Mouse (Mus musculus) spleen, adult 2 months (tissue): ENCODE measurements around the gene Slfn8. TPM values are rescaled to one million over a fixed set of nuclear protein-coding genes. Genes with fewer than 3 reads are reported as not detected.

Source experiments
- DNase-seq, 2 experiments: peaks; one replicate each; pipeline versions ENCODE4 v3.0.0 to v3.0.0-alpha.2; 2012 to 2021; ENCODE audit warnings: low spot score in 2 of 2, low read depth in 1 of 2
- H3K27ac ChIP-seq: fragments of 200-500 bp; 2 replicates; pipeline ENCODE4 v1.5.1; 2012; ENCODE audit warnings: low read length, inconsistent platforms; ENCODE audit not compliant: insufficient read depth
- H3K27me3 ChIP-seq: fragments of 200-500 bp; 2 replicates; pipeline ENCODE4 v1.6.1; 2012; ENCODE audit warnings: mild to moderate bottlenecking, moderate library complexity, low read length, inconsistent platforms; ENCODE audit not compliant: control insufficient read depth, insufficient read depth
- H3K36me3 ChIP-seq: fragments of 200-500 bp; 2 replicates; pipeline ENCODE4 v1.6.1; 2012; ENCODE audit warnings: mild to moderate bottlenecking, low read length, inconsistent platforms; ENCODE audit not compliant: control insufficient read depth, insufficient read depth
- H3K4me1 ChIP-seq: fragments of 200-500 bp; 2 replicates; pipeline ENCODE4 v1.6.1; 2011; ENCODE audit warnings: inconsistent platforms; ENCODE audit not compliant: control insufficient read depth, insufficient read depth, insufficient read length
- H3K4me3 ChIP-seq: fragments of 200-500 bp; 2 replicates; pipeline ENCODE4 v1.5.1; 2011; ENCODE audit warnings: mild to moderate bottlenecking, inconsistent platforms; ENCODE audit not compliant: insufficient read depth, insufficient read length; ENCODE audit errors: extremely low read depth
- CTCF ChIP-seq: fragments of 200-500 bp; IDR thresholded peaks from 2 replicates; pipeline ENCODE4 v1.5.1; 2011; ENCODE audit warnings: mild to moderate bottlenecking, inconsistent platforms; ENCODE audit not compliant: insufficient read depth, insufficient read length, insufficient replicate concordance; ENCODE audit errors: extremely low read depth
- WGBS: fragments of 180-500 bp; shearing (Covaris S2); methylation state at CpG from one replicate; pipeline ENCODE4 v1.1.7; 2018; 5-methylcytosine and 5-hydroxymethylcytosine counted together
- polyA plus RNA-seq: library from polyadenylated mRNA; depleted of rRNA; stranded (reverse); fragments of >200 nt; gene quantifications from 2 replicates; pipeline ENCODE4 v1.2.3, GENCODE M21; 2012; rRNA removed

The Slfn8 gene
- polyA plus RNA-seq, 1 experiment, result 3.4 TPM

- no peak for TF ChIP-seq CTCF
- Histone ChIP-seq H3K27me3 (no peaks in the 10 kb centered on the region), H3K4me1 (peaks cover 5% of the 10 kb centered on the region; the same call in 1 of the 2 replicates), H3K27ac (peak overlapping the region; percentile 87), H3K4me3 (peak overlapping the region; percentile 68), H3K36me3 (peaks cover 5% of the 10 kb centered on the region)
- DNase-seq, result peak; percentile 63 to 73
- WGBS, result 14% methylated on average over 9 of the region's 9 CpGs
These were observed 67.7 kb downstream of the Slfn8 start for GRCm38 (mm10) chr11:82952612-82953542.

Other genes starting within 250 kb of the Slfn8 start
- 5.9 and 6.4 TPM in 2 replicates for gene Lig3, start 239.7 kb downstream of the Slfn8 start, polyA plus RNA-seq
- 12.0 and 13.3 TPM in 2 replicates for gene Rffl, start 149.6 kb downstream of the Slfn8 start, polyA plus RNA-seq
- 10.9 and 11.8 TPM in 2 replicates for gene Rad51d, start 130.2 kb downstream of the Slfn8 start, polyA plus RNA-seq
- 0.06 and 0.07 TPM in 2 replicates for gene Fndc8, start 128.7 kb downstream of the Slfn8 start, polyA plus RNA-seq
- gene Nle1, start 112.4 kb downstream of the Slfn8 start, polyA plus RNA-seq, result 53.5 and 61.3 TPM in 2 replicates
- gene Unc45b, start 110.3 kb downstream of the Slfn8 start, polyA plus RNA-seq, result 0.31 and 0.82 TPM in 2 replicates
- 3.1 and 3.4 TPM in 2 replicates for gene Slfn5, start 69.5 kb downstream of the Slfn8 start, polyA plus RNA-seq
- 1.5 and 1.6 TPM in 2 replicates for gene Slfn9, start 29.0 kb downstream of the Slfn8 start, polyA plus RNA-seq
- 28.7 and 31.8 TPM in 2 replicates for gene Slfn2, start 44.3 kb upstream of the Slfn8 start, polyA plus RNA-seq
- gene Slfn1, start 96.0 kb upstream of the Slfn8 start, polyA plus RNA-seq, result 11.2 and 12.1 TPM in 2 replicates
- 0.86 and 1.0 TPM in 2 replicates for gene Slfn4, start 154.4 kb upstream of the Slfn8 start, polyA plus RNA-seq
- gene Slfn3, start 170.5 kb upstream of the Slfn8 start, polyA plus RNA-seq, result 0.37 and 0.43 TPM in 2 replicates